Mouse (Mus musculus) ES-E14 (cell line): ENCODE data around the gene Zfp239. TPM values are rescaled to one million over a fixed set of nuclear protein-coding genes. Genes with fewer than 3 reads are reported as not detected.
A peak's percentile ranks its signal among the peaks of the same experiment; 100 is the strongest.

Source experiments
- DNase-seq: peaks from one replicate; pipeline ENCODE4 v3.0.0-alpha.2; 2013; ENCODE audit warnings: low read depth, low spot score
- H3K27ac ChIP-seq: 2 replicates; pipeline ENCODE4 v1.5.1; 2012; ENCODE audit warnings: low read depth, mild to moderate bottlenecking, low read length, moderate library complexity, mixed read lengths; ENCODE audit not compliant: poor library complexity, insufficient read depth, severe bottlenecking
- H3K36me3 ChIP-seq: 2 replicates; pipeline ENCODE4 v1.6.1; 2012; ENCODE audit warnings: mild to moderate bottlenecking, low read length, moderate library complexity, mixed read lengths; ENCODE audit not compliant: control insufficient read depth, poor library complexity, insufficient read depth, severe bottlenecking
- H3K4me1 ChIP-seq, 2 experiments: fragments of 150-350 bp in 1 of 2; sonication (generic) in 1 of 2; 2 replicates each; pipeline ENCODE4 v1.6.1; 2012; ENCODE audit warnings: low read length in 2 of 2, mild to moderate bottlenecking in 1 of 2, mixed read lengths in 1 of 2; ENCODE audit not compliant: control insufficient read depth in 2 of 2, insufficient read depth in 2 of 2, poor library complexity in 1 of 2
- H3K4me3 ChIP-seq, 2 experiments: fragments of 150-350 bp in 1 of 2; sonication (generic) in 1 of 2; 2 replicates each; pipeline ENCODE4 v1.5.1; 2012; ENCODE audit warnings: low read length in 2 of 2, low read depth in 1 of 2, mild to moderate bottlenecking in 1 of 2, mixed read lengths in 1 of 2; ENCODE audit not compliant: insufficient read depth in 1 of 2, poor library complexity in 1 of 2, severe bottlenecking in 1 of 2
- H3K9ac ChIP-seq: 2 replicates; pipeline ENCODE4 v1.6.1; 2012; ENCODE audit warnings: low read depth, mild to moderate bottlenecking, low read length, mixed read lengths; ENCODE audit not compliant: poor library complexity, insufficient read depth, severe bottlenecking
- H3K9me3 ChIP-seq: fragments of 150-350 bp; sonication (generic); 2 replicates; pipeline ENCODE4 v1.6.1; 2012; ENCODE audit warnings: low read depth, mild to moderate bottlenecking, low read length; ENCODE audit not compliant: control insufficient read depth, insufficient read depth
- CHD2 ChIP-seq: IDR thresholded peaks from 2 replicates; pipeline ENCODE4 v1.6.1; 2014; ENCODE audit warnings: mild to moderate bottlenecking, low read depth, low read length, inconsistent platforms
- HCFC1 ChIP-seq: IDR thresholded peaks from 2 replicates; pipeline ENCODE4 v1.6.1; 2012; ENCODE audit warnings: low read length, inconsistent platforms, borderline replicate concordance; ENCODE audit not compliant: insufficient read depth
- MAFK ChIP-seq: IDR thresholded peaks from 2 replicates; pipeline ENCODE4 v1.6.1; 2014; ENCODE audit warnings: mild to moderate bottlenecking, low read depth, low read length, inconsistent platforms; ENCODE audit not compliant: insufficient read depth
- ZC3H11A ChIP-seq: IDR thresholded peaks from 2 replicates; pipeline ENCODE4 v1.6.1; 2012; ENCODE audit warnings: low read depth, mild to moderate bottlenecking, inconsistent platforms, low read length, borderline replicate concordance
- ZNF384 ChIP-seq: IDR thresholded peaks from 2 replicates; pipeline ENCODE4 v1.6.1; 2012; ENCODE audit warnings: low read depth, low read length, inconsistent platforms
- in situ Hi-C, 2 experiments: fragments of 600-800 bp; cut with MboI; formaldehyde crosslinking; loops; one replicate each; pipeline ENCODE4 v1.15.1; 2025; ENCODE audit warnings: low sequenced_read_pairs in 2 of 2, inconsistent platforms in 1 of 2; ENCODE audit not compliant: unreplicated experiment in 2 of 2
- total RNA-seq: library from RNA; depleted of rRNA; stranded (reverse); fragments of 300-350 nt; gene quantifications from 2 replicates; pipeline ENCODE4 v1.2.3, GENCODE M21; 2012

Zfp239 gene
- total RNA-seq, 1 experiment = 10.2 TPM

DNA sequence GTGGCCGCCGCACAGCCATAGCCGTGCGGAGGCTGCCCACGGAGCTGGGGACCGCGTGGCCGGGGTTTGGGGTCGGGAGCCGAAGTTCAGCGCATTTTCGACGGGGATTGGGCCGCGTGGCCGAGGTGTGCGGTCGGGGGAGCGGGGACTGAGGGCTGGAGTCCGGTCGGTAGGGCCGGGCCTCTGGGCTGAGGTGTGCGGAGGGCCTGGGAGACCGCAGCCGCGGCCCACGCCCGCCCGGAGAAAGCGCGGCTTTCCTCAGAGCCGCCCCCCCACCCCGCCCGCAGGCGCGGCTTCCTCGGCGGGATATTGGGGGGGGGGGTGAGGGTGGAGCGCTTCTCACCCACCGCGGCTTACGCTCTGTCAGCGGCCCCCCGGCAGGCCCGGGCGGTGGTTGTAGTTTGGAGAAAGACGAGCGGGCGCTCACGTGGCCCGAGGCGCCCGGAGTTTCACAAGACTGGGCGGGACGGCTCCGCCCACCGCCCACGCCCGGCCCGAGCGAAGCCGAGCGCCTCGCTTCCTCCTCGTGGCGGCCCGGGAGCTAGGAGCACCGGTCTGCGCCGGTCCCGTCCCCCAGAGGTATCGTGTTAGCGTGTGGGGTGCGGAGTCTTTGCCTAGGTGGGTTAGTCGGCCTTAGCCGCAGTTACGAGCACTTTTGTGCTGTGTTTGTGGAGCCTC is 45.5 kb downstream of the Zfp239 start:
- peak; percentile 85 for DNase-seq
- Histone ChIP-seq H3K4me3 (peak overlapping the region; percentile 89 to 91), H3K27ac (peak overlapping the region; percentile 96), H3K4me1 (peaks cover 5 to 6% of the 10 kb centered on the region in 2 experiments; a peak in 3 of 4 replicates), H3K9me3 (no peaks in the 10 kb centered on the region), H3K9ac (peak overlapping the region; percentile 95), H3K36me3 (peaks cover 1% of the 10 kb centered on the region; the same call in 1 of the 2 replicates)
- 0 out of 2 replicates have a peak, but pooled peaks have one; percentile 8 for TF ChIP-seq MAFK
- TF ChIP-seq ZC3H11A = no peak
- no peak for TF ChIP-seq CHD2
- TF ChIP-seq HCFC1 = peak; percentile 72; the same call in 1 of the 2 replicates
- TF ChIP-seq ZNF384 = no peak
- in situ Hi-C loops = no loop called here

DNA sequence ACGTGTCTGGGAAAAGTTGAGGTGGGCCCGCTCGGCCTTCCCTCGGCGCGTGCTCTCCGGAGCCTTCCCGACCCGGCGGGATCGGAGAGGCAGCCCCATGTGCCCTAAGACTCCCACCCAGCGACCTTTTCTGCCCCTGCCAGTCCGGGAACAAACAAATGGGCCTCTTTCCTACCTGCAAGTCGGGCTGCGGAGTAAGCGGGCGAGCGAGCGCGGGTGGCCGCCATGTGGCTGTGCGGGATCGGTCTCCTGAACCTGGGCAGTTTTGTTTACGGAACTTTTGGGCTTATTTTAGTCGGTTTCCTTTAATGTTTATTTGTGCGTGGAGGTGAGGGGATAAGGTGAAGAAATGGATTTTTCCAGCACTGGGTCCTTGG is 46.1 kb downstream of the Zfp239 start:
- Histone ChIP-seq H3K4me1 (peaks cover 2 to 9% of the 10 kb centered on the region in 2 experiments; a peak in 2 of 4 replicates), H3K9ac (peak overlapping the region; percentile 95), H3K36me3 (peaks cover 1% of the 10 kb centered on the region; the same call in 1 of the 2 replicates), H3K4me3 (peak overlapping the region; percentile 89 to 91), H3K27ac (peak overlapping the region; percentile 96), H3K9me3 (no peaks in the 10 kb centered on the region)
- no peak for TF ChIP-seq CHD2
- no peak for TF ChIP-seq HCFC1
- no peak for TF ChIP-seq ZC3H11A
- no peak for TF ChIP-seq MAFK
- TF ChIP-seq ZNF384 = no peak
- in situ Hi-C loops = no loop called here
- DNase-seq = no peak

DNA sequence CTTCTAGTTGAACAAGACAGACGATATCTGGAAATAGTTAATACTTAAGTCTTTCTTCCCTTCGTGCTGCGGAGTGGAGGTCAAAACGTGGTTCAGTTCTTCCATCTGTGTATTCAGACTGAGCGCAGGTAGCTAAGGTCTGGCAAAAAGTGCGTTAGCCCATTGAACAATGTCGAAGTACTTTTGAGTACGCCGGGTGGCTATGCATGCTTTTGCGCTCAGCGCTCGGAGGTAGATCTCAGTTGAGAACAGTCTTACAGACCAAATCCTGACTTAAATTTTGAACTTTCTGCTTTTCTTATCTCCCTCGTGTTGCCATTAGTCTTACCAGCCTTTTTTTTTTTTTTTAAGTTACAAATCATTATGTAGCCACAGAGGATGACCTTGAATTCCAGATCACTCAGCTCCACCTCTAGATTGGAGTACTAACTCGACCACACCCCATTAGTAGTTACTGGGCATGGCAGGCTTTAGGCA is 46.6 kb downstream of the Zfp239 start:
- Histone ChIP-seq H3K4me3 (peak overlapping the region; percentile 89 to 91), H3K4me1 (peaks cover 2 to 9% of the 10 kb centered on the region in 2 experiments; a peak in 2 of 4 replicates), H3K27ac (peak overlapping the region; percentile 96; the same call in 1 of the 2 replicates), H3K9ac (peak overlapping the region; percentile 95), H3K9me3 (no peaks in the 10 kb centered on the region), H3K36me3 (peaks cover 1% of the 10 kb centered on the region; the same call in 1 of the 2 replicates)
- no peak for DNase-seq
- peak; percentile 57; the same call in 1 of the 2 replicates for TF ChIP-seq CHD2
- TF ChIP-seq ZNF384 = peak; percentile 95
- TF ChIP-seq ZC3H11A = no peak
- in situ Hi-C loops = no loop called here

DNA sequence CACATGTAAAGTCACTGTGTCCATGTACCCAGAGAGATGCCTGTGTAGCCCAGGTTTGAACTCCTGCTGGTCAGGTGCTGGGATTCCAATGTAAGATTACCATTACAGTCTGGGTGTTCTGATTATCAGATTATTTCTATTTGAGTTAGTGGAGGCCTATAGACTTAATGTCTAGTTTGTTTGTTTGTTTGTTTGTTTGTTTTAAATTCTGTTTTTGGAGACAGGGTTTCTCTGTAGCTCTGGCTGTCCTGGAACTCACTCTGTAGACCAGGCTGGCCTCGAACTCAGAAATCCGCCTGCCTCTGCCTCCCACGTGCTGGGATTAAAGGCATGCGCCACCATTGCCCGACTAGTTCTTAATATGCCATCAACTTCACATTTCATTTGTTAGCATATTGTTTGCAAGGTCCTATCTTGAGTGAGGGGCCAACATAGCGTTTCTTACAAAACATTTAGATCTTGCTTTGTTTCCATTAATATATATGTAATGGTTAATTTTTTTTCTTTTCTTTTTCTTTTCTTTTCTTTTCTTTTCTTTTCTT is 48.3 kb downstream of the Zfp239 start:
- H3K9me3 ChIP-seq = no peaks in the 10 kb centered on the region
- TF ChIP-seq ZNF384 (no peak), MAFK (no peak), ZC3H11A (no peak), HCFC1 (no peak), CHD2 (no peak)
- peaks cover 2 to 14% of the 10 kb centered on the region in 2 experiments; a peak in 2 of 4 replicates for H3K4me1 ChIP-seq
- no peak overlapping the region for H3K27ac ChIP-seq
- in situ Hi-C loops = no loop called here
- peak overlapping the region; percentile 14; the same call in 1 of the 2 replicates for H3K9ac ChIP-seq
- H3K4me3 ChIP-seq = peak overlapping the region; percentile 89 to 91
- DNase-seq = no peak
- peaks cover 1% of the 10 kb centered on the region; the same call in 1 of the 2 replicates for H3K36me3 ChIP-seq
